Mouse (Mus musculus) stomach, adult 2 months (tissue): ENCODE data around the gene Dysf. TPM values are rescaled to one million over a fixed set of nuclear protein-coding genes. Genes with fewer than 3 reads are reported as not detected.

Experiments
- polyA plus RNA-seq: library from polyadenylated mRNA; depleted of rRNA; stranded (reverse); fragments of >200 nt; gene quantifications from 2 replicates; pipeline ENCODE4 v1.2.3, GENCODE M21; 2012; rRNA removed

Gene Dysf
- polyA plus RNA-seq: 5.2 and 9.8 TPM in 2 replicates

DNA sequence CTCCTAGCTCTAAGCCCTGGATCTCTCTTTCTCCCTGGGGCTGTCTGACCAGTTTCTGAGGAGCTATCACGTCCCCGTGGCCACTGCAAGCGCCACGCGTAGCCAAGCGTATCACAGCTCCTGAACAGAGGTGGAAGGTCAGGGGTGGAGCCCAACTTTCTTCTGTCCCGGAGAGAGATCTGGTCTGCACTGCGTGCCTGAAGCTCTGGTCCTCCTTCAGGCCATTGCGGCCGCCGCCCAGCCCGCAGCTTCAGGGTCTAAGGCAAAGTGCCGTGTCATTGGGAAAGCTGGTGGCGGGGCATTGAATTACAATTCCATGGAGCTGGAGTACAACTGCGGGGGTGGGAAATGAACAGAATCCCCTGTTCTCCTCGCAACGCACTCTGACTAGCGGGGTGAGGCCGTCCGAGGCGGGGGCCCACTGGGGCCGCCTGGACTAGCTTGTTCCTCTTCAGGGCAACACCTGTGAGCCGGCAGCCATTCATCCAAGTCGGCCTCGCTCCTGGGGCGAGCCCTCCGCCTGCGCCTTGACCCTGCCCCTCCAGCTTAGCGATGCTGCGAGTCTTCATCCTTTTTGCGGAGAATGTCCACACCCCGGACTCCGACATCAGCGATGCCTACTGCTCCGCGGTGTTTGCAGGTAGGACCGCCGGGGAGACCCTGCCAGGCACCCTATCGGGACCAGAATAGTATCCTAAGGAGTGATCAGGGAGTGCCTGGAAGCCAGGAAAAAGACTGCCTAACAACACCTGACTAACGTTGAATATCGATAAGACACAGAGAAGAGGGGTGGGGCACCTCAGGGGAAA, at the start of gene Dysf:
Gene Dysf (plus strand): TSS at position 228 of the 809 bp plus-strand sequence.

Other genes starting within 250 kb of the Dysf start
- gene Ankrd53, start 245.9 kb upstream of the Dysf start, polyA plus RNA-seq: not detected in 2 replicates
- 42.1 and 51.5 TPM in 2 replicates for gene Tex261, start 232.8 kb upstream of the Dysf start, polyA plus RNA-seq
- gene Nagk, start 213.6 kb upstream of the Dysf start, polyA plus RNA-seq: 12.2 and 15.6 TPM in 2 replicates
- 1.3 and 1.8 TPM in 2 replicates for gene Paip2b, start 176.8 kb upstream of the Dysf start, polyA plus RNA-seq
- gene Zfp638, start 141.5 kb upstream of the Dysf start, polyA plus RNA-seq: 0.98 and 1.0 TPM in 2 replicates